Mouse (Mus musculus) MEL (cell line): ENCODE results near the gene Siglece. TPM values are rescaled to one million over a fixed set of nuclear protein-coding genes. Genes with fewer than 3 reads are reported as not detected.

Experiments
- DNase-seq: peaks from one replicate; pipeline ENCODE4 v3.0.0; 2011; ENCODE audit warnings: low read depth, low spot score
- H3K27ac ChIP-seq: 2 replicates; pipeline ENCODE4 v1.5.1; 2012; ENCODE audit warnings: low read depth, mild to moderate bottlenecking, control low read depth, low read length, moderate library complexity; ENCODE audit not compliant: control insufficient read depth
- H3K27me3 ChIP-seq, 2 experiments: fragments of 150-350 bp in 1 of 2; sonication (generic) in 1 of 2; 2 replicates each; pipeline ENCODE4 v1.6.1; 2012; ENCODE audit warnings: low read length in 2 of 2, mild to moderate bottlenecking in 2 of 2, improper control_type of control experiment in 1 of 2, moderate library complexity in 1 of 2; ENCODE audit not compliant: insufficient read depth in 2 of 2, control insufficient read depth in 1 of 2
- H3K36me3 ChIP-seq, 2 experiments: 2 replicates each; pipeline ENCODE4 v1.6.1; 2012 to 2014; ENCODE audit warnings: low read length in 2 of 2, improper control_type of control experiment in 1 of 2, inconsistent platforms in 1 of 2, mild to moderate bottlenecking in 1 of 2; ENCODE audit not compliant: insufficient read depth in 2 of 2, control insufficient read depth in 1 of 2
- H3K4me1 ChIP-seq, 2 experiments: fragments of 150-350 bp in 1 of 2; sonication (generic) in 1 of 2; 2 replicates each; pipeline ENCODE4 v1.6.1; 2012; ENCODE audit warnings: low read length in 2 of 2, improper control_type of control experiment in 1 of 2, mild to moderate bottlenecking in 1 of 2; ENCODE audit not compliant: insufficient read depth in 2 of 2, control insufficient read depth in 1 of 2
- H3K4me3 ChIP-seq, 2 experiments: fragments of 150-350 bp in 1 of 2; sonication (generic) in 1 of 2; 2 replicates each; pipeline ENCODE4 v1.5.1; 2012; ENCODE audit warnings: low read depth in 2 of 2, low read length in 2 of 2, mild to moderate bottlenecking in 2 of 2, moderate library complexity in 2 of 2, control low read depth in 1 of 2, improper control_type of control experiment in 1 of 2; ENCODE audit not compliant: control insufficient read depth in 1 of 2, insufficient read depth in 1 of 2
- H3K79me2 ChIP-seq: 2 replicates; pipeline ENCODE4 v1.6.1; 2012; ENCODE audit warnings: mild to moderate bottlenecking, low read length, moderate library complexity; ENCODE audit not compliant: control insufficient read depth, poor library complexity, insufficient read depth
- H3K9ac ChIP-seq: 2 replicates; pipeline ENCODE4 v1.6.1; 2012; ENCODE audit warnings: low read depth, mild to moderate bottlenecking, control low read depth, low read length, moderate library complexity; ENCODE audit not compliant: control insufficient read depth, poor library complexity, severe bottlenecking
- H3K9me3 ChIP-seq: fragments of 150-350 bp; sonication (generic); replicated peaks from 2 replicates; pipeline ENCODE4 v1.6.1; 2012; ENCODE audit warnings: mild to moderate bottlenecking, low read length, improper control_type of control experiment, moderate library complexity; ENCODE audit not compliant: insufficient read depth
- CTCF ChIP-seq, 3 experiments: IDR thresholded peaks in 2 of 3; conservative IDR thresholded peaks in 1 of 3; 2 replicates each; pipeline ENCODE4 v1.5.1; 2011 to 2012; ENCODE audit warnings: low read length in 3 of 3, low read depth in 2 of 3, mild to moderate bottlenecking in 2 of 3, improper control_type of control experiment in 1 of 3, inconsistent platforms in 1 of 3, mixed read lengths in 1 of 3, moderate library complexity in 1 of 3; ENCODE audit not compliant: control insufficient read depth in 1 of 3, insufficient read depth in 1 of 3, poor library complexity in 1 of 3, severe bottlenecking in 1 of 3
- GABPA ChIP-seq: IDR thresholded peaks from 2 replicates; pipeline ENCODE4 v1.6.1; 2012; ENCODE audit warnings: low read depth, mild to moderate bottlenecking, inconsistent platforms, low read length, improper control_type of control experiment, moderate library complexity
- GATA1 ChIP-seq: IDR thresholded peaks from 2 replicates; pipeline ENCODE4 v1.6.1; 2011; ENCODE audit warnings: low read depth, low read length, improper control_type of control experiment
- JUND ChIP-seq: IDR thresholded peaks from 2 replicates; pipeline ENCODE4 v1.6.1; 2011; ENCODE audit warnings: low read depth, mild to moderate bottlenecking, improper control_type of control experiment, low read length
- MAFK ChIP-seq: IDR thresholded peaks from 2 replicates; pipeline ENCODE4 v1.6.1; 2011; ENCODE audit warnings: low read depth, mild to moderate bottlenecking, low read length, improper control_type of control experiment, borderline replicate concordance
- MAX ChIP-seq: IDR thresholded peaks from 2 replicates; pipeline ENCODE4 v1.6.1; 2011; ENCODE audit warnings: low read length, improper control_type of control experiment
- MYB ChIP-seq: IDR thresholded peaks from 2 replicates; pipeline ENCODE4 v1.6.1; 2011; ENCODE audit warnings: mild to moderate bottlenecking, low read depth, low read length, improper control_type of control experiment
- NELFE ChIP-seq: IDR thresholded peaks from 2 replicates; pipeline ENCODE4 v1.6.1; 2011; ENCODE audit warnings: low read depth, low read length, improper control_type of control experiment
- NRF1 ChIP-seq: IDR thresholded peaks from 2 replicates; pipeline ENCODE4 v1.6.1; 2014; ENCODE audit warnings: low read depth, mild to moderate bottlenecking, inconsistent platforms, low read length, improper control_type of control experiment, moderate library complexity; ENCODE audit not compliant: poor library complexity, insufficient read depth, severe bottlenecking
- POLR2A ChIP-seq, 2 experiments: IDR thresholded peaks; 2 replicates each; pipeline ENCODE4 v1.6.1; 2011 to 2012; ENCODE audit warnings: low read length in 2 of 2, mild to moderate bottlenecking in 2 of 2, control low read depth in 1 of 2, improper control_type of control experiment in 1 of 2, low read depth in 1 of 2, moderate library complexity in 1 of 2; ENCODE audit not compliant: control insufficient read depth in 1 of 2, insufficient read depth in 1 of 2, poor library complexity in 1 of 2
- RAD21 ChIP-seq: IDR thresholded peaks from 2 replicates; pipeline ENCODE4 v1.6.1; 2011; ENCODE audit warnings: mild to moderate bottlenecking, low read depth, low read length, improper control_type of control experiment
- RCOR1 ChIP-seq: IDR thresholded peaks from 2 replicates; pipeline ENCODE4 v1.6.1; 2012; ENCODE audit warnings: low read depth, mild to moderate bottlenecking, inconsistent platforms, low read length, improper control_type of control experiment
- SIN3A ChIP-seq: IDR thresholded peaks from 2 replicates; pipeline ENCODE4 v1.6.1; 2012; ENCODE audit warnings: low read length, improper control_type of control experiment, inconsistent platforms
- SMC3 ChIP-seq: IDR thresholded peaks from 2 replicates; pipeline ENCODE4 v1.6.1; 2011; ENCODE audit warnings: low read depth, low read length, improper control_type of control experiment
- TAL1 ChIP-seq: IDR thresholded peaks from 2 replicates; pipeline ENCODE4 v1.6.1; 2012; ENCODE audit warnings: mild to moderate bottlenecking, inconsistent platforms, low read length, moderate library complexity, mixed read lengths
- TCF12 ChIP-seq: IDR thresholded peaks from 2 replicates; pipeline ENCODE4 v1.6.1; 2014; ENCODE audit warnings: low read depth, mild to moderate bottlenecking, inconsistent platforms, low read length, improper control_type of control experiment, moderate library complexity
- polyA plus RNA-seq, 2 experiments: library from polyadenylated mRNA; stranded (reverse) in 1 of 2; unstranded in 1 of 2; fragments of >175 nt in 1 of 2; fragments of >200 nt in 1 of 2; gene quantifications; 2 replicates each; pipeline versions ENCODE4 v1.2.1 to v1.2.4; 2012; ENCODE audit warnings: low replicate concordance in 2 of 2, low read depth in 1 of 2; ENCODE audit not compliant: insufficient read length in 2 of 2, insufficient read depth in 1 of 2, missing spikeins in 1 of 2
- total RNA-seq: library from RNA; depleted of rRNA; stranded (reverse); fragments of 300-350 nt; gene quantifications from 2 replicates; pipeline ENCODE4 v1.2.3, GENCODE M21; 2012

The Siglece gene
- total and polyA plus RNA-seq, 3 experiments, result 0.07 TPM; not detected in 2

DNA sequence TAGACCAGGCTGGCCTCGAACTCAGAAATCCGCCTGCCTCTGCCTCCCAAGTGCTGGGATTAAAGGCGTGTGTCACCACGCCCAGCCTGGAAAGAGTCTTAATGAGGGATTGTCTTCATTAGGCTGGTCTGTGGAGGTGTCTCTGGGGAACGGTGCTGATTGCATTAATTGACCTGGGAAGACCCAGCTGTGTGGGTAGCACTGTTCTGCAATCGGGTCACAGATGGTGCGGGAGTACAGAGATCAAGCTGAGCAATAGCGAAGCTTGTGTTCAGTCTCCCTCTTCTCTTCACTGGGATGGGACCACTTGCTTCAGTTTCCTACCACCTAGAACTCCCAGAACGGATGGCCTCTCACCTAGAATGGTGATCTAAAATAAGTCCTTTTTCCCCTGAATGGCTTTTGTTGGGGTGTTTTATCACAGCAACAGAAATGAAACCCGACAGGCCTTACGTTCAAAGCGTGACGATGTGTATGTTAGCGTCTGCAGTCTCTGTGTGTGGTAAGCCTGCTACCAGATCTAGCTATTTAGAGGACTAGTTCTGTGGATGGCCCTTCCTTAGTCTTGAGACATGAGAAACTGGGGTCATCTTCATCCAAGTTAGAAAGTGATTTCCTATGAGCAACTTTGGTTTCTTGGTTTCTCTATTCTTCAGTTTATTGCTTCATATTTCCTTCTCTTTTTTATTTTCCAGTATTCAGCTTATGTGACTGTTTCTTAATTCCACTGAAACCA, 46.0 kb downstream of the Siglece start:
- no peak overlapping the region for H3K27ac ChIP-seq
- no peak overlapping the region for H3K4me3 ChIP-seq
- H3K9me3 ChIP-seq, result no peaks in the 10 kb centered on the region
- no peaks in the 10 kb centered on the region for H3K4me1 ChIP-seq
- H3K79me2 ChIP-seq, result no peaks in the 10 kb centered on the region
- no peaks in the 10 kb centered on the region for H3K36me3 ChIP-seq
- DNase-seq, result no peak
- H3K27me3 ChIP-seq, result no peaks in the 10 kb centered on the region
- TF ChIP-seq CTCF (IDR thresholded peaks at IDR 0.05 in 2 of 3, conservative IDR thresholded peaks at IDR 0.05 in 1 of 3; ENCODE audit: control insufficient read depth in 1 of 3, insufficient read depth in 1 of 3, low read depth in 2 of 3, low read length in 3 of 3, poor library complexity in 1 of 3, severe bottlenecking in 1 of 3), result no peak
- no peak overlapping the region for H3K9ac ChIP-seq

DNA sequence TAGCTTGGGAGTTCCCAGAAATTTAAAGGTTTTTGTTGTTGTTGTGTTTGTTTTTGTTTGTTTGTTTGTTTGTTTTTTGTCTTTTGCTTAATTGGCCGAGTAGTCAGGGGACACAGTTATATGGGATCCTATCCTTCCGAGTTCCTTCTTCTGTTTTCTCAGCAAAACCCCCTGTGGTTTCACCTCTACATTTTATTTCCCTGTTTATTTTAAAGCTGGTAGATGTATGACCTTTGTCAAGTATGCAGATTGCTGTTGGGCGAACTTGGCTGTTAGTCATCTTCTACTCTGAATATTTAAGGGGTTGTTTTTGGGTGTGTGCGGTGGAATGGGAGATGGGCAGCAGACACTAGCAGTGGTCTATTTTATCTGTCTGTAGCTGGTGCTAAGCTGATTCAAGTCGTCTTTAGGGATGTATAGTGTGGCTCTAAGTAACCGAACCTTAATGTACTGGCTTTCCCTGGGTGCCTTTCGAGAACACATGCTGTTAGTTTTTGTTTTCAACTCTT, 51.6 kb downstream of the Siglece start:
- Histone ChIP-seq H3K4me3 (no peak overlapping the region), H3K27ac (no peak overlapping the region), H3K9ac (no peak overlapping the region), H3K79me2 (no peaks in the 10 kb centered on the region), H3K4me1 (no peaks in the 10 kb centered on the region), H3K9me3 (no peaks in the 10 kb centered on the region), H3K36me3 (no peaks in the 10 kb centered on the region), H3K27me3 (no peaks in the 10 kb centered on the region)
- no peak for DNase-seq
- TF ChIP-seq POLR2A (IDR thresholded peaks at IDR 0.05; ENCODE audit: control insufficient read depth in 1 of 2, insufficient read depth in 1 of 2, low read depth in 1 of 2, low read length in 2 of 2, poor library complexity in 1 of 2) (no peak), RCOR1 (no peak), MAFK (no peak), GATA1 (no peak), SMC3 (no peak), GABPA (no peak), SIN3A (no peak), MYB (no peak), NELFE (no peak), MAX (no peak), TAL1 (no peak), JUND (no peak)

DNA sequence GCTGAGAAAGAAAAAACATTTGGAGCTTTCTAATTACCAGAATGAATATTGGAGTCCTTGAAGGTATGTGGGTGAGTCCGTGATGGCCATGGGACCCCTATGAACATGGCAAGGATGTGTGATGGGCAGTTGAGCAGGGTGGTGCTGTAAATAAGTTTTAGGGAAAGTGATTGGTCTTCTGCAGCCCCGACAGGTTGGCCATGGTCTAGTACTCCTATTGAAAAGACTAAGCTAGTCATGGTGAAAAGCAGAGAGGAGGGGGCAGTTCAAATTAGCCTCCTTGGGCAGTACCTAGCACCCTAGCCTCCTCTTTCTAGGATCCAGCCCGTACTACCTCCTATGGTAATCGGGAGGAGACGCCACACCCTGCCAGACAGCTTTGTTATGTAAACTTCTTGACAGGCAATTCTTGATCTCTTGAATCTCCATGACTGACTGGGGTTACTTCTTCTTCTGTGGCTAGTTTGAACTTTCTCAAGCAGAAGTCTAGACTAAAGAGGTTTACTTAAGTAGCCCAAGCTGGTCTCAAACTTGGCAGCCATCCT, 52.1 kb downstream of the Siglece start:
- TF ChIP-seq NRF1 (no peak), TCF12 (no peak), RAD21 (no peak)
- no peak overlapping the region for H3K9ac ChIP-seq

More for the DNA sequence above, 52.1 kb downstream of the Siglece start:
- no peaks in the 10 kb centered on the region for H3K79me2 ChIP-seq
- no peaks in the 10 kb centered on the region for H3K27me3 ChIP-seq
- no peaks in the 10 kb centered on the region for H3K36me3 ChIP-seq
- H3K4me1 ChIP-seq, result no peaks in the 10 kb centered on the region
- no peak overlapping the region for H3K27ac ChIP-seq
- no peak overlapping the region for H3K4me3 ChIP-seq
- H3K9me3 ChIP-seq, result no peaks in the 10 kb centered on the region
- DNase-seq, result no peak
